Mouse (Mus musculus): ENCODE results near the gene Zfp563. TPM values are rescaled to one million over a fixed set of nuclear protein-coding genes. Genes with fewer than 3 reads are reported as not detected.

The Zfp563 gene
- 10 to 100 TPM; 15.7 to 24.7 (median 20.8) TPM for total RNA-seq (2022)

DNA sequence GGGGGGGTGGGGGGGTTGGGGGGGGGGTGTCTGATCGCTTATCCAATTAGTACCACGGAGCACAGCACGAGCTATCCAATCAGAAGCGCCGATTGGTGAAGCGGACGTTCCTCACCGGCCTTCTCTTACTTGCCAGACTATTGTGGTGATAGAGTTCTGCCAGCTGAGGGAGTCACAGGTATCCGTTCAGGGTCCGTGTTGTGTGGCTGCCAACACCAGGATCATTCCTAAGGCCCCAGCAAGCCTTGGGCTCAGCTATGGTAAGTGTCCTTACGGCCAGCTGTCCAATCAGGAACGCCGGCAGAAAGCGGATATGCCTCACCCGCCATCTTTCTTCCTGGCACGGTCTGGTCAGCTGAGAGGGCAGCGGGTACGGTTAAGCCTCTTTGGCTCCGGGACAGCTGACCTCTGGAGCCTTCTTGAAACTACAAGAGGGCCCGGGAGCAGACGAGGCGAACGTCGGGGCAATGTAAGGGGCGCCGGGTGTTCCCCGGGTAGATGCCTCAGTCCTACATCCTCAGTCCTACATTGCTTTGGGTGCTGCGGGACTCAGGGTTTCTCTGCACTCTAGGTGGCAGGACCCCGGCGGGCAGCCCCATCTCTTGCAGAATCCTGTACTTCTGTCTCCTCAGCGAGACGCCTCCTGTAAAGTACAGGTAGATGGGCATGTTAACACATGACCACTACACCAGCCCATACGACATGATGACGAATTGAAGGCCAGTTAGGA is at the start of gene Zfp563:
Gene Zfp563, plus strand, starts transcription at position 91 of the 730 bp plus-strand sequence.
- peak; percentile 91 to 95 for DNase-seq (ENCODE audit: low spot score in 2 of 2)

DNA sequence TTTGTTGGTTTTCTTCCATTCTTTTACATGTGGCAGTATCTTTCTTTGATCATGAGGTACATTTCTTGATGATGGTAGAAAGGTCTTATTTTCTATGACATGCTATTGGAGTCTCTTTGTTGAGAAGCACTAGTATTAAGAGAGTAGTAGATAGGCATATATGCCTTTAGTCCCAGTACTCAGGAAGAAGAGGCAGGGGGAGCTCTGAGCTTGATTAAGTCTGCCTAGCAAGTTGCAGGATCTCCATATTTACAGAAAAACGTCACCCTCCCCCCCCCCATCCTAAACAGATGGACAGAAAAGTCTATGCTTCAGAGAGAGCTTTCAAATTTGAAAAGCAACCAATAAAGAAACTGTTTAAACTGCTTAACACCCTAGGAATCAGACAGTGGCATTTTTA is 30.3 kb upstream of the Zfp563 start:
- DNase-seq (ENCODE audit: low spot score in 2 of 2), result no peak

DNA sequence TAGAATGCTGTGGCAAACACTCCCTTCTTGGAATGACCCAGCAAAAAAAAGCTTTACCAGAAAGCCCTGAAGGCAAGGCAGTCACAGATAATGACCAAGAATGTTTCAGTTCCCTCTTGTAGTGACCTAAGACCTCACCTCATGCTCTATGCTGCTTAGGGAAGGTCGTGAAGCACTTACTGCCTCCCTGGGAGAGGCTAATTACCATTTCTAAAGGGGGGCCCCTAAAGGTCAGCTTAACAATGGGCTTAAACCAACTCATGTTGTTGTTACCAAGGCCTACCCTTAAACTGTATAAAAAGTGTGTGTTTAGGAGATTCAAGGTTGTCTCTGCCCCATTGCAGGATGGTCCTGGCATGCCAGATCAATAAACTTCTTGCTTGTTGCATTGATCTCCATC is 26.1 kb upstream of the Zfp563 start:
- DNase-seq (ENCODE audit: low spot score in 2 of 2), result no peak

DNA sequence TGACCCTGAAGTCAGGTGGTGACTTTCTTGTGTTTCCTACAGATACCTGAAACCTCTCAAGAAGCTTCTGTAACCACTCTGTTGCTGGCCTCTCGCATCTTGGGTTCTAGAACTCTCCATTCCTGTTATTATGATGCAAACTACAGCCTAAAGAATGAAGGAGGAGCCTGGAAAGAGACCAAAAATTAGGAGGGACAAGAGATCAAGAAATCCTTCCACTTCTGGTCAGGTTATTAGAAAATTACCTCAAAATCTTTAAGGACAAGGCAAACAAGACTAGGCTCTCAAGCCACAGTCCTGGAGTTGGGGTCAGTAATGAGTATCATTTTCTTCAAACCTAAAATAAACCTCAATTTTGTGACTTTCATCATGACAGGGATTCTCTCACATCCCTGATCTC is 21.2 kb upstream of the Zfp563 start, which contains the start of gene 4921501E09Rik:
Gene 4921501E09Rik, minus strand, starts transcription at position 101 of the 400 bp plus-strand sequence.
- no peak for DNase-seq (ENCODE audit: low spot score in 2 of 2)

DNA sequence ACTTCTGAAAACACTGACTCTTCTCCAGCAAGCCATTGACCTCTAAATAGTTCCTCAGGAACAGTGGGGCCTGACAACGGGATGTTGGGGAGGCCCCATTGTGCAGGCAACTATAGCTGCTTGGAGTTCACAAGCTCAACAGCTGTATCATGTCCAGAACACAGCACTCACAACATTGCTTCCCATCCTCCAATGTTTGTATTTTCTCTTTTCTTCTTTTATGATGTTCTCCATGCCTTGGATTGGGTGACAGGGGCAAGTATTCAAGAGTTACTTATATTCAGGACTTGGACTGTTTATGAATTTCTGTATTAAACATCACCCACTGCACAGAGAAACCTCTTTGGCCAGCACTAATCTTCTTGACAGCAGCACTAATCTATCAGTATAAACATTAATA is 2.5 kb downstream of the Zfp563 start:
- no peak for DNase-seq (ENCODE audit: low spot score in 2 of 2)

DNA sequence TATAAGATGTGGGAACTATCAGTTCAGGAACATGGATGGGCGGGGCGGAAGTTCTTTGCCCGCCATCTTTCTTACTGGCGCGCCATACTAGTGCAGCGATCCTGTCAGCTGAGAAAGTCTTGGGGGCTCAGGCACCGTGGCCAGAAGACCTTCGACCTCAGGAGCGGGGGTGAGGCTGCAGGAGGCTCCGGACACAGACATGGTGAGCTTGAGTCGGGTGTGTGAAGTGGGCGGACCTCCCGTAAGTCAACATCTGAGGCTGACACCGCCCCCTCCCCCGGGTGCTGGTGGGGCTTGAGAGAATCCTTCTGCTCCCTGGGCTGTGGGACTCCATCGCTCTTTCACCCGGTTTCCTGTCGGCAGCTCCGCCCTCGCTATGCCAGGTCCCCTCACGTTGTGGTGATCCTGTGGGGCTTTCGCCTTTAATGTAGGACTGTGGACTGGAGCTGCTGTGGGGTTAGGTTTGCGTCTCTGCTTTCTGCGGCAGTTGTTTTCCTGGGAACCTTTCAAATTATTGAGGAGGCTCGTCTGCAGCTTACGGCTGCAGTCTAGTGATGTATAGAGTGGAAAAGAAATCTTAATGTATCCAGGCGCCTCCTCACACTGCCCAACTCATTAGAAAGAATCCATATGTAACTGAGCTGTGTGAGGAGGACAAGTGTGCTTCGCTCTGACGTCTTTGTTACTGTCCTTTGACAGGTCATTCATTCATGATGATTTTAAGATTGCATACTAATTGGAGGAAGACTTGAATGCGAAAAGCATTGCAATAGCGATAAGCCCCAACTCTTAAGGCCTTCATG is 3.5 kb downstream of the Zfp563 start:
- DNase-seq (ENCODE audit: low spot score in 2 of 2), result peak; percentile 71 to 84

DNA sequence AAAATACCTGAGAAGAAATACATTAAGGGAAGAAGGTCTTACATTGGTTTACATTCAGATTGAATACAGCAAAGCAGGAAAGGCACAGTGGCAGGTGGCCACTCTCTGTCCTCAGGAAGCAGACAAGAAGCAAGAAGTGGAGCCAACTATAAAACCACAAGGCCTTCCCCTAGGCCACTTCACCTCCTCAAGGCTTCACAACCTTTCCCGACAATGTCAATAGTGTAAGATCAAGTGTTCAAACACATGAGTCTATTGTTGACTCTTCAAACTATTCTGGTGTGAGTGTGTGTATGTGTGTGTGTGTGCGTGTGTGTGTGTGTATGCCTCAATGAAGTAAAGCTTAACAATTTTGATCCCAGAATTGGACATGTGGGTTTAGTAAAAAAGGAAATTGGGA is 8.3 kb downstream of the Zfp563 start:
- no peak for DNase-seq (ENCODE audit: low spot score in 2 of 2)

DNA sequence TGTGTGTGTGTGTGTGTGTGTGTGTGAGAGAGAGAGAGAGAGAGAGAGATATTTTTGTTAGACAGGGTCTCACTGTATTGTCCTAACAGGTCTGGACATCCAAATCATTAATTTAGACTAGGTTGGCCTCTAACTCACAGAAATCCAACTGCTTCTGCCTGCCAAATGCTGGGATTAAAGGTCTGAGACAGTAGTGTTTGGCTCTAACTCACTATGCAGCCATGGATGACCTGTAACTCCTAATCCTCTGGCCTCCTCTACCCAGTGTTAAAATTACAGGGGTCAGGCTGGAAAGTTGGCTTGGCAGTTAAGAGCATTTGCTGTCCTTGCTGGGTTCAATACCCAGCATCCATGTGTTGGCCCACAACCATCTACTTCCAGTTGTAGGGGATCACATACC is 35.4 kb downstream of the Zfp563 start:
- DNase-seq (ENCODE audit: low spot score in 2 of 2), result no peak

DNA sequence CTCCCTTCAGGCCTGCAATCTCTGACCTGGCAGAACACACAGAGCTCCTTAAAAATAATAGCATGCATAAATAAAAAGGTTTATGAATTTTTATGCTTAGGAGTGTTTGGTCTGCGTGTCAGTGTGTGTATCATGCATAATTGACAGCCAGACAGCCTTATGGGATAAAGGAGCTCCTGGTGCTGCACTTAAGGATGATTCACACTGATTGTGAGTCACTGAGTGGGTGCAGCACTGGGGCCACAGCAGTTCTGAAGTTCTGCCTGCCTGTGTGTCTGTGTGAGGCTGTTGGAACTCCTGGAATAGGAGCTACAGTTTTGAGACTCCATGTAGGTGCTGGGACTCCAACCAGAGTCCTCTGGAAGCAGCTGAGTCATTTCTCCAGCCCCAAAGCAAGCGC is 37.1 kb downstream of the Zfp563 start:
- DNase-seq (ENCODE audit: low spot score in 2 of 2), result no peak

DNA sequence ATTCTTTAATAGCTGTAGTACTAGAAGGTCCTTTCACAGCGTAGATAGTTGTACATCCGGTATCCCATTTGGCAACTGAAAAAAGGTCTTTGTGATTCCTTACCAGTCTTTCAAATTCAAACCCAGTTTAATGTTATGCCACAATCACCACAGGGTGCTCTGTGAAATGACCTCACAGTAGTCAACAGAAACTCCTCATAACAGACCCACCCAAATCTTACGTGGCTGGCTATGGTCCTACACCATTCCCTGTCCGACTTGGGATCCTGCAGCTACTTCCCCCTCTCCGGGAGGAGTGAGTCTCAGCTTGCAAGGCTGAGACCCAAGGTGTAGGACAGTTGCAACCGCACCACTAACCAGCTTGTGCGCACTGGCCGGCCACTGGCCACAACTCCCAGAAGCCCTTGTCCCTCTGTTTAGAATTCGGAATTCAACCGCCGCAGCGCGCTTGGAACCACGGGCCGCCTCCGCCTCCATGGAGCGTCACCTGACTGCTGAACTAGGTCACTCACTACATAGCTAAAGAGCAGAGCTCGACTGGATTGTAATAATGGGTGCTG is 50.2 kb downstream of the Zfp563 start, which contains the start of gene Morc2b:
Gene Morc2b, minus strand, starts transcription at position 423 of the 560 bp plus-strand sequence.
- no peak for DNase-seq (ENCODE audit: low spot score in 2 of 2)

Other genes with a start within 250 kb of the Zfp563 start
- gene Zfp870, start 197.7 kb upstream of the Zfp563 start, total RNA-seq (2022), result 10 to 100 TPM in 3 of 4 experiments, 1 to 10 TPM in 1; 7.9 to 12.4 (median 11.4) TPM
- gene Cyp4f14, start 172.0 kb upstream of the Zfp563 start, total RNA-seq (2022), result 1 to 10 TPM; 5.2 to 8.0 (median 6.4) TPM
- gene Cyp4f13, start 141.9 kb upstream of the Zfp563 start, total RNA-seq (2022), result 10 to 100 TPM; 29.2 to 42.1 (median 33.4) TPM
- gene Zfp472, start 123.5 kb upstream of the Zfp563 start, total RNA-seq (2022), result 1 to 10 TPM; 4.6 to 6.2 (median 5.2) TPM
- 10 to 100 TPM; 16.1 to 19.9 (median 18.1) TPM for gene Zfp952, start 96.2 kb upstream of the Zfp563 start, total RNA-seq (2022)
- gene Zfp763, start 55.9 kb upstream of the Zfp563 start, total RNA-seq (2022), result 10 to 100 TPM; 17.6 to 24.6 (median 18.5) TPM
- gene 4921501E09Rik, start 21.3 kb upstream of the Zfp563 start, total RNA-seq (2022), result under 1 TPM in 1 of 4 experiments, not detected in 3; 0.16 TPM
- gene Morc2b, start 50.4 kb downstream of the Zfp563 start, total RNA-seq (2022), result 1 to 10 TPM; 3.4 to 5.9 (median 4.4) TPM
- gene Olfr55, start 79.1 kb downstream of the Zfp563 start, total RNA-seq (2022), result under 1 TPM in 1 of 4 experiments, not detected in 3; 0.36 TPM
- not detected for gene Olfr239, start 102.0 kb downstream of the Zfp563 start, total RNA-seq (2022)
- 1 to 10 TPM in 3 of 4 experiments, under 1 TPM in 1; 0.75 to 1.5 (median 1.2) TPM for gene Olfr1564, start 132.4 kb downstream of the Zfp563 start, total RNA-seq (2022)
- 10 to 100 TPM; 12.7 to 13.8 (median 13.3) TPM for gene Zfp955a, start 165.8 kb downstream of the Zfp563 start, total RNA-seq (2022)
- gene Olfr63, start 175.4 kb downstream of the Zfp563 start, total RNA-seq (2022), result not detected
- gene Zfp955b, start 200.2 kb downstream of the Zfp563 start, total RNA-seq (2022), result 10 to 100 TPM; 25.4 to 38.6 (median 31.1) TPM